Mouse (Mus musculus) T-helper 2 cell (primary cell): ENCODE results near the gene Ebf1.

Experiments
- in situ Hi-C: fragments of 300-600 bp; cut with MboI, MseI; formaldehyde crosslinking; loops from one replicate; pipeline ENCODE4 v1.15.1; 2025; ENCODE audit warnings: high pct_unique_total_duplicates

Gene Ebf1

GRCm38 (mm10) chr11:44617734-44618586, 843 bp downstream of the Ebf1 start:
- in situ Hi-C loops = no loop called here

- in situ Hi-C loops = no loop called here
These were observed 2.2 kb downstream of the Ebf1 start for GRCm38 (mm10) chr11:44619131-44619886.

GRCm38 (mm10) chr11:44619887-44620693, 3.0 kb downstream of the Ebf1 start:
- in situ Hi-C loops = no loop called here

GRCm38 (mm10) chr11:44620694-44621446, 3.8 kb downstream of the Ebf1 start:
- in situ Hi-C loops = no loop called here

- in situ Hi-C loops = no loop called here
These were observed 4.5 kb downstream of the Ebf1 start for GRCm38 (mm10) chr11:44621615-44622014.

- in situ Hi-C loops = no loop called here
These were observed 5.1 kb downstream of the Ebf1 start for GRCm38 (mm10) chr11:44622023-44622731.

GRCm38 (mm10) chr11:44624564-44624963, 7.4 kb downstream of the Ebf1 start:
- in situ Hi-C loops = no loop called here

GRCm38 (mm10) chr11:44626065-44626464, 8.9 kb downstream of the Ebf1 start:
- in situ Hi-C loops = no loop called here

- in situ Hi-C loops = no loop called here
These were observed 11.3 kb downstream of the Ebf1 start for GRCm38 (mm10) chr11:44628412-44628811.

- in situ Hi-C loops = no loop called here
These were observed 15.2 kb downstream of the Ebf1 start for GRCm38 (mm10) chr11:44632064-44632968.

GRCm38 (mm10) chr11:44633001-44633693, 16.0 kb downstream of the Ebf1 start:
- in situ Hi-C loops = no loop called here

GRCm38 (mm10) chr11:44634552-44635193, 17.6 kb downstream of the Ebf1 start:
- in situ Hi-C loops = no loop called here

- in situ Hi-C loops = no loop called here
These were observed 19.1 kb downstream of the Ebf1 start for GRCm38 (mm10) chr11:44636241-44636640.

- in situ Hi-C loops = no loop called here
These were observed 21.2 kb downstream of the Ebf1 start for GRCm38 (mm10) chr11:44638193-44638754.

- in situ Hi-C loops = no loop called here
These were observed 24.4 kb downstream of the Ebf1 start for GRCm38 (mm10) chr11:44641496-44641895.

- in situ Hi-C loops = no loop called here
These were observed 37.4 kb downstream of the Ebf1 start for GRCm38 (mm10) chr11:44654340-44655019.

GRCm38 (mm10) chr11:44655468-44655867, 38.4 kb downstream of the Ebf1 start:
- in situ Hi-C loops = no loop called here
